Mouse (Mus musculus): ENCODE data around the gene Ksr1. TPM values are rescaled to one million over a fixed set of nuclear protein-coding genes. Genes with fewer than 3 reads are reported as not detected.

Gene Ksr1
- polyA plus RNA-seq, 1 experiment from 2014 or later = 3.3 TPM

- Histone ChIP-seq H3K9ac (ENCODE audit: low read length) (no peak overlapping the region; the same call in 1 of the 2 replicates), H3K27ac (ENCODE audit: low read length) (no peak overlapping the region), H3K4me1 (ENCODE audit: control insufficient read depth, insufficient read depth, low read length) (peaks cover 55% of the 10 kb centered on the region), H3K27me3 (ENCODE audit: control insufficient read depth, insufficient read depth, low read length) (no peaks in the 10 kb centered on the region), H3K4me3 (ENCODE audit: low read length) (no peak overlapping the region), H3K4me2 (ENCODE audit: low read depth, low read length) (no peak overlapping the region), H3K36me3 (ENCODE audit: control insufficient read depth, insufficient read depth) (no peaks in the 10 kb centered on the region), H3K9me3 (replicated peaks; ENCODE audit: control insufficient read depth, low read length) (no peaks in the 10 kb centered on the region)
- 72% methylated on average over 13 of the region's 13 CpGs for WGBS
- ATAC-seq (replicated peaks; ENCODE audit: extremely low read depth, insufficient read depth, low FRiP score) = no peak
Observed at GRCm38 (mm10) chr11:79134416-79135104, 11.6 kb downstream of the Ksr1 start.

- H3K9me3 ChIP-seq (replicated peaks; ENCODE audit: control insufficient read depth, low read length) = no peaks in the 10 kb centered on the region
- H3K4me3 ChIP-seq (ENCODE audit: low read length) = no peak overlapping the region
- 60% methylated on average over 9 of the region's 9 CpGs for WGBS
- no peak overlapping the region for H3K4me2 ChIP-seq (ENCODE audit: low read depth, low read length)
- no peaks in the 10 kb centered on the region for H3K36me3 ChIP-seq (ENCODE audit: control insufficient read depth, insufficient read depth)
- H3K9ac ChIP-seq (ENCODE audit: low read length) = peak overlapping the region; percentile 5; the same call in 1 of the 2 replicates
- ATAC-seq (replicated peaks; ENCODE audit: extremely low read depth, insufficient read depth, low FRiP score) = no peak
- no peaks in the 10 kb centered on the region for H3K27me3 ChIP-seq (ENCODE audit: control insufficient read depth, insufficient read depth, low read length)
- peaks cover 58% of the 10 kb centered on the region for H3K4me1 ChIP-seq (ENCODE audit: control insufficient read depth, insufficient read depth, low read length)
- H3K27ac ChIP-seq (ENCODE audit: low read length) = no peak overlapping the region
Observed at GRCm38 (mm10) chr11:79133961-79134360, 12.2 kb downstream of the Ksr1 start.

DNA sequence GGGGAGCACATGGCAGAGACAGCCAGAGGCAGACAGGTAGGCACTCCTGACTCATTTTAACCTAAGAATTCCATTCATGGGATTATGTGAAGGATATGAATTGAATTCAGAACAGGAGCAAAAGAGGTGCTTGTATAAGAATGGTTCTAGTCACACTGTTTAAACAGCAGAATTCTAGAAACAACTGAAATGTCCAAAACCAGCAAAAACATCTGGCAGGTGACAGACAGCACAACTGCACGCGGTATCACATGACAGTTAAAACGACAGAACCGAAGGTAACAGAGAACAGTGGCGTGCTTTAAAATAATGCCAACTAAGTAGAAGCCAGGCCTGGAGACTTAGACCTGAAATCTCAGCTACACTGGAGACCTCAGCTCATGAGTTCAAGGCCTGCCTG lies 13.2 kb downstream of the Ksr1 start:
- Histone ChIP-seq H3K9me3 (replicated peaks; ENCODE audit: control insufficient read depth, low read length) (no peaks in the 10 kb centered on the region), H3K9ac (ENCODE audit: low read length) (no peak overlapping the region), H3K4me2 (ENCODE audit: low read depth, low read length) (no peak overlapping the region), H3K4me3 (ENCODE audit: low read length) (no peak overlapping the region), H3K4me1 (ENCODE audit: control insufficient read depth, insufficient read depth, low read length) (peaks cover 49% of the 10 kb centered on the region), H3K27ac (ENCODE audit: low read length) (no peak overlapping the region), H3K36me3 (ENCODE audit: control insufficient read depth, insufficient read depth) (no peaks in the 10 kb centered on the region), H3K27me3 (ENCODE audit: control insufficient read depth, insufficient read depth, low read length) (no peaks in the 10 kb centered on the region)
- 80% methylated on average over 5 of the region's 5 CpGs for WGBS
- ATAC-seq (replicated peaks; ENCODE audit: extremely low read depth, insufficient read depth, low FRiP score) = no peak

- WGBS = 34% methylated on average over 9 of the region's 9 CpGs
- no peak overlapping the region for H3K9ac ChIP-seq (ENCODE audit: low read length)
Observed at GRCm38 (mm10) chr11:79131949-79132411, 14.2 kb downstream of the Ksr1 start.

GRCm38 (mm10) chr11:79129388-79130356 lies 16.5 kb downstream of the Ksr1 start:
- Histone ChIP-seq H3K4me3 (ENCODE audit: low read length) (no peak overlapping the region), H3K4me2 (ENCODE audit: low read depth, low read length) (no peak overlapping the region), H3K9me3 (replicated peaks; ENCODE audit: control insufficient read depth, low read length) (no peaks in the 10 kb centered on the region; the same call in 1 of the 2 replicates), H3K27me3 (ENCODE audit: control insufficient read depth, insufficient read depth, low read length) (no peaks in the 10 kb centered on the region), H3K4me1 (ENCODE audit: control insufficient read depth, insufficient read depth, low read length) (peaks cover 40% of the 10 kb centered on the region), H3K27ac (ENCODE audit: low read length) (peak overlapping the region; percentile 50), H3K9ac (ENCODE audit: low read length) (no peak overlapping the region), H3K36me3 (ENCODE audit: control insufficient read depth, insufficient read depth) (no peaks in the 10 kb centered on the region)
- no peak for ATAC-seq (replicated peaks; ENCODE audit: extremely low read depth, insufficient read depth, low FRiP score)
- 56% methylated on average over 13 of the region's 13 CpGs for WGBS

More at GRCm38 (mm10) chr11:79131949-79132411, 14.2 kb downstream of the Ksr1 start:
- no peaks in the 10 kb centered on the region for H3K27me3 ChIP-seq (ENCODE audit: control insufficient read depth, insufficient read depth, low read length)
- peaks cover 50% of the 10 kb centered on the region for H3K4me1 ChIP-seq (ENCODE audit: control insufficient read depth, insufficient read depth, low read length)
- H3K4me2 ChIP-seq (ENCODE audit: low read depth, low read length) = peak overlapping the region; percentile 19; the same call in 1 of the 2 replicates
- H3K36me3 ChIP-seq (ENCODE audit: control insufficient read depth, insufficient read depth) = no peaks in the 10 kb centered on the region
- H3K4me3 ChIP-seq (ENCODE audit: low read length) = no peak overlapping the region
- no peak overlapping the region for H3K27ac ChIP-seq (ENCODE audit: low read length)
- H3K9me3 ChIP-seq (replicated peaks; ENCODE audit: control insufficient read depth, low read length) = no peaks in the 10 kb centered on the region; the same call in 1 of the 2 replicates
- peak; percentile 15; the same call in 1 of the 2 replicates for ATAC-seq (replicated peaks; ENCODE audit: extremely low read depth, insufficient read depth, low FRiP score)

DNA sequence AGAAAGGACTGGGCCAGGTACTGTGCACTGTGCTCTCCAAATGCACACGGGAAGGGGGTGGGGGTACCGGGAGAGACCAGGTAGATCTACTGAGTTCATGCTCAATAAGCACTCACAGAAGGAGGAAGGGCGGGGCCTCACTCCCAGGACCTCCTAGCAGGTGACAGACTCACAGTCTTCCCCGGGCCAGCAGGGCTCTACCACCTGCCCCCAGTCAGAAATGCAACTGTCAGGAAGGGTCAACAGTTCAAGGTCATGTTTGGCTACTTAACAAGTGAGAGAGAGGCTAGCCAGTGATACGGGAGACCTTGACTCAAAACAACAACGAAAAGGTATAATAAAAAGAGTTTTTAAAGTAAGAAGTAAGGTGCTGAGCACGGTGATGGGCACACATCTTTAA lies 18.0 kb downstream of the Ksr1 start:
- ATAC-seq (replicated peaks; ENCODE audit: extremely low read depth, insufficient read depth, low FRiP score) = no peak
- Histone ChIP-seq H3K4me3 (ENCODE audit: low read length) (no peak overlapping the region), H3K9ac (ENCODE audit: low read length) (no peak overlapping the region), H3K4me1 (ENCODE audit: control insufficient read depth, insufficient read depth, low read length) (peaks cover 33% of the 10 kb centered on the region), H3K36me3 (ENCODE audit: control insufficient read depth, insufficient read depth) (no peaks in the 10 kb centered on the region), H3K27ac (ENCODE audit: low read length) (no peak overlapping the region), H3K9me3 (replicated peaks; ENCODE audit: control insufficient read depth, low read length) (no peaks in the 10 kb centered on the region; the same call in 1 of the 2 replicates), H3K27me3 (ENCODE audit: control insufficient read depth, insufficient read depth, low read length) (no peaks in the 10 kb centered on the region), H3K4me2 (ENCODE audit: low read depth, low read length) (no peak overlapping the region)
- 83% methylated on average over 7 of the region's 7 CpGs for WGBS

DNA sequence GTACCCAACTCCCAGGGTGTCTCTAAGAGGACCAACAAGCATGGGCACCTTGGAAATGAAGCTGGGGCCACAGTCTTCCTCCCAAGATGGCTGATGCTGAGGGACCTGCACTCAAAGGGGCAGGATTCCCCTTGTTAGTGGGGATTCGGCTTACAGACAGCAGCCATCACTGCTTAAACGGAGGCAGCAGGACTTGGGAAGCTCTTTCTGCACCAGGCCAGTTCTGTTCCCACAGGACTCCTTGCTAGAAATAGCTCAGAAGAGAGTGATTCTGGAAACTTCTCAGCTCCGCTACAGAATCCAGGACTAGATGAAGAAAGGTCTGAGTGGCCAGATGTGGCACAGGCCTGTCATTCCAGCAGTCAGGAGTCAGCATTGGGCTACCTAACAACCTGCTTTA lies 19.2 kb downstream of the Ksr1 start:
- Histone ChIP-seq H3K9me3 (replicated peaks; ENCODE audit: control insufficient read depth, low read length) (no peaks in the 10 kb centered on the region; the same call in 1 of the 2 replicates), H3K27ac (ENCODE audit: low read length) (no peak overlapping the region), H3K36me3 (ENCODE audit: control insufficient read depth, insufficient read depth) (no peaks in the 10 kb centered on the region), H3K4me1 (ENCODE audit: control insufficient read depth, insufficient read depth, low read length) (peaks cover 26% of the 10 kb centered on the region), H3K9ac (ENCODE audit: low read length) (no peak overlapping the region), H3K4me3 (ENCODE audit: low read length) (no peak overlapping the region), H3K27me3 (ENCODE audit: control insufficient read depth, insufficient read depth, low read length) (no peaks in the 10 kb centered on the region), H3K4me2 (ENCODE audit: low read depth, low read length) (no peak overlapping the region)
- 60% methylated on average over 3 of the region's 3 CpGs for WGBS
- ATAC-seq (replicated peaks; ENCODE audit: extremely low read depth, insufficient read depth, low FRiP score) = no peak

- ATAC-seq (replicated peaks; ENCODE audit: extremely low read depth, insufficient read depth, low FRiP score) = no peak
- Histone ChIP-seq H3K9ac (ENCODE audit: low read length) (no peak overlapping the region), H3K27ac (ENCODE audit: low read length) (no peak overlapping the region), H3K36me3 (ENCODE audit: control insufficient read depth, insufficient read depth) (no peaks in the 10 kb centered on the region), H3K27me3 (ENCODE audit: control insufficient read depth, insufficient read depth, low read length) (no peaks in the 10 kb centered on the region), H3K4me2 (ENCODE audit: low read depth, low read length) (no peak overlapping the region), H3K4me1 (ENCODE audit: control insufficient read depth, insufficient read depth, low read length) (peaks cover 25% of the 10 kb centered on the region), H3K4me3 (ENCODE audit: low read length) (no peak overlapping the region), H3K9me3 (replicated peaks; ENCODE audit: control insufficient read depth, low read length) (no peaks in the 10 kb centered on the region; the same call in 1 of the 2 replicates)
- WGBS = 62% methylated on average over 8 of the region's 8 CpGs
Observed at GRCm38 (mm10) chr11:79125775-79126174, 20.4 kb downstream of the Ksr1 start.

Data from heart, embryonic 16.5 days (tissue).